ENCODE assay signal across 14 mouse cellular contexts in the genomic region with DNA sequence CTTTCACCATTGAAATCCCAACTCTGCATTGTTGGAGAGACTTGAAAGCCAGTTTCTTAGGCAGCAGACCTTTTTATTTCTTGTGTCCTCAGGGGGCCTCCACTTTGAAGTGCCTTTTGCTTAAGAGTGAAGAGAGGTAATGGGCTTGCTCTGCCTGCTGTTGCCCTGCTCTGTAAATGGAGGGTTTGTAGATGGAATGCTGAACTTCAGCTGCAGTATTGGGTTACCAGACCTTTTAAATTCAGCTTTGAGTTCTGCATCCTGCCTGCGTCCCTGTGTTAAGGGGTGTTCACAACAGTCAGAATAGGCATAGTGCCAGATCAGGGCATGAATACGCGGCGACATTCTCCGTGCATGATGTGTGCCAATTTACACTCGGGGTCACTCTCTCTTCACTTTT.
DNase-seq lines count a peak whose midpoint lies in the region; ATAC-seq and TF ChIP-seq lines count a peak whose summit lies in the region.
"Had no signal": no experiment of that assay in that cellular context is flagged by ENCODE, and none has a peak within 500 bp of the region (broad histone marks: within the 10 kb centered on the region; RNA-seq: fewer than 3 reads in every experiment).

No protein-coding gene starts in this region.

- H3K27ac ChIP-seq in layer of hippocampus, adult 2 months: peak overlapping the region; percentile 51; the same call in 1 of the 2 replicates
- no peak overlapping the region for H3K27ac ChIP-seq in embryonic facial prominence, embryonic 14.5 days (replicated peaks; ENCODE audit: low read depth, low read length)
- H3K27ac ChIP-seq: macrophage had no signal

- no peaks in the 10 kb centered on the region for H3K9me3 ChIP-seq in embryonic facial prominence, embryonic 14.5 days (ENCODE audit: control insufficient read depth, low read length)

- 35% methylated on average over 6 of the region's 6 CpGs for WGBS in embryonic facial prominence, embryonic 14.5 days

- no peak overlapping the region for H3K4me3 ChIP-seq in layer of hippocampus, adult 2 months
- H3K4me3 ChIP-seq in embryonic facial prominence, embryonic 14.5 days (ENCODE audit: low read depth, low read length): no peak overlapping the region

- TF ChIP-seq POLR2A in brain, embryonic 14.5 days (IDR thresholded peaks at IDR 0.05; ENCODE audit: borderline replicate concordance, extremely low read depth, insufficient read depth, insufficient read length, poor library complexity, severe bottlenecking): no peak

- peak overlapping the region; percentile 5; the same call in 1 of the 2 replicates for H3K4me2 ChIP-seq in embryonic facial prominence, embryonic 14.5 days (ENCODE audit: low read depth, low read length)

- no peak for TF ChIP-seq CTCF in layer of hippocampus, adult 2 months (conservative IDR thresholded peaks at IDR 0.05)
- no peak for TF ChIP-seq CTCF in brain, embryonic 14.5 days (IDR thresholded peaks at IDR 0.05; ENCODE audit: borderline replicate concordance, extremely low read depth, insufficient read depth, insufficient read length)

- DNase-seq in layer of hippocampus, adult 2 months (ENCODE audit: low spot score in 2 of 2): no peak
- no peak for DNase-seq in layer of hippocampus, adult 11-12 months (ENCODE audit: low spot score)
- DNase-seq in brain, embryonic 14.5 days (ENCODE audit: low read depth): peak; percentile 83
- peak; percentile 62 for DNase-seq in embryonic facial prominence, embryonic 14.5 days (ENCODE audit: low spot score)
- DNase-seq in forelimb bud, embryonic 11.5 days (ENCODE audit: low read depth, low spot score): peak; percentile 43
- no peak for DNase-seq in adrenal gland, postnatal 25 days
- no peak for DNase-seq in gastrocnemius, postnatal 4 days (ENCODE audit: low spot score in 2 of 2)
- no peak for DNase-seq in thymus, postnatal 4 days
- DNase-seq: adrenal gland, postnatal 36 days; cerebellum, adult 11 months; liver, postnatal 0 days; right cerebral cortex, postnatal 4 days; thymus, adult 2 months had no signal

- peak; percentile 62; the same call in 1 of the 2 replicates for ATAC-seq in embryonic facial prominence, embryonic 14.5 days (ENCODE audit: low read depth)
- ATAC-seq: liver, postnatal 0 days had no signal

- H3K36me3 ChIP-seq in embryonic facial prominence, embryonic 14.5 days (ENCODE audit: control insufficient read depth, insufficient read depth, low read length): no peaks in the 10 kb centered on the region

- H3K4me1 ChIP-seq in embryonic facial prominence, embryonic 14.5 days (ENCODE audit: control insufficient read depth, insufficient read depth, low read length): peaks cover 8% of the 10 kb centered on the region; the same call in 1 of the 2 replicates

- no peak overlapping the region for H3K9ac ChIP-seq in embryonic facial prominence, embryonic 14.5 days (ENCODE audit: low read depth, low read length)
- H3K9ac ChIP-seq: liver, postnatal 0 days had no signal

- no peaks in the 10 kb centered on the region for H3K27me3 ChIP-seq in embryonic facial prominence, embryonic 14.5 days (replicated peaks; ENCODE audit: control insufficient read depth, insufficient read depth, low read length)

Comparison
In these comparisons a context has a peak if more than half of its experiments do, and no peak if none do; other contexts are left out.
1. DNase-seq: peak in brain, embryonic 14.5 days (single experiment), embryonic facial prominence, embryonic 14.5 days (single experiment) and forelimb bud, embryonic 11.5 days (single experiment); none in layer of hippocampus, adult 2 months (0 of 2), layer of hippocampus, adult 11-12 months (single experiment), adrenal gland, postnatal 25 days (single experiment), gastrocnemius, postnatal 4 days (0 of 2) and thymus, postnatal 4 days (single experiment).